Mouse (Mus musculus): ENCODE results near the gene Rpl6. TPM values are rescaled to one million over a fixed set of nuclear protein-coding genes. Genes with fewer than 3 reads are reported as not detected.

Rpl6 gene
- total and polyA plus RNA-seq, 2 experiments from 2014 or later, result 359 to 672 TPM

DNA sequence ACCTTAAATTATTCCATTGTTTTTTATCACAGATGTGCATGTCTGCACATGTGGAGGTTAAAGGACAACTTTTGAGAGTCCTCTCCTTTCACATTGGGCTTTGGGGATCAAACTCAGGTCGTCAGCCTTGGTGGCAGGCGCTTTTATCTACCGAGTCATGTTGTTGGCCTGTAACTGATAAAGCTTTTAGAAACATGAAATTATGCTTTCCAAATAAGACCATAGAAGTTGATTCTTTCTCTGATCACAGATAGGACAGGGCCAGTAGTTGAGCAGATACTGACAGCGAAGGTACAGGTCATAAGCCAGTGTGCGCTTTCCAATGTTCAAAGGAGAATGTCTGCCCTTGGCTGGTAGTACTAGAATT is 40.1 kb downstream of the Rpl6 start:
- ATAC-seq (no peak), DNase-seq (no peak)
- 90% methylated on average over 5 of the region's 5 CpGs for WGBS
- H3K27ac ChIP-seq (ENCODE audit: low read depth, low read length), result no peak overlapping the region
- H3K36me3 ChIP-seq (ENCODE audit: insufficient read depth), result no peaks in the 10 kb centered on the region
- H3K4me1 ChIP-seq (ENCODE audit: insufficient read depth), result peaks cover 8% of the 10 kb centered on the region; the same call in 1 of the 2 replicates
- TF ChIP-seq CTCF (IDR thresholded peaks at IDR 0.05; ENCODE audit: low read depth), result no peak
- no peak overlapping the region for H3K9ac ChIP-seq
- H3K9me3 ChIP-seq (ENCODE audit: low read length), result no peaks in the 10 kb centered on the region
- no peaks in the 10 kb centered on the region for H3K27me3 ChIP-seq (ENCODE audit: insufficient read depth, low read length)
- H3K4me3 ChIP-seq (ENCODE audit: low read depth, low read length), result no peak overlapping the region
- H3K4me2 ChIP-seq (ENCODE audit: low read depth), result no peak overlapping the region

GRCm38 (mm10) chr5:121245201-121245600 is 40.9 kb downstream of the Rpl6 start:
- 86% methylated on average over 7 of the region's 7 CpGs for WGBS
- DNase-seq, result no peak
- Histone ChIP-seq H3K9ac (no peak overlapping the region), H3K27me3 (ENCODE audit: insufficient read depth, low read length) (no peaks in the 10 kb centered on the region), H3K4me3 (ENCODE audit: low read depth, low read length) (no peak overlapping the region), H3K4me1 (ENCODE audit: insufficient read depth) (0 out of 2 replicates have a peak, but pooled peaks cover under 1% of the 10 kb centered on the region), H3K27ac (ENCODE audit: low read depth, low read length) (no peak overlapping the region), H3K36me3 (ENCODE audit: insufficient read depth) (no peaks in the 10 kb centered on the region), H3K4me2 (ENCODE audit: low read depth) (no peak overlapping the region), H3K9me3 (ENCODE audit: low read length) (no peaks in the 10 kb centered on the region)
- TF ChIP-seq CTCF (IDR thresholded peaks at IDR 0.05; ENCODE audit: low read depth), result no peak
- no peak for ATAC-seq

- H3K4me3 ChIP-seq (ENCODE audit: low read depth, low read length), result no peak overlapping the region
- no peaks in the 10 kb centered on the region for H3K4me1 ChIP-seq (ENCODE audit: insufficient read depth)
- WGBS, result 78% methylated on average over 3 of the region's 3 CpGs
- ATAC-seq (no peak), DNase-seq (no peak)
- no peak overlapping the region for H3K4me2 ChIP-seq (ENCODE audit: low read depth)
- H3K36me3 ChIP-seq (ENCODE audit: insufficient read depth), result peaks cover 3% of the 10 kb centered on the region
- no peaks in the 10 kb centered on the region for H3K27me3 ChIP-seq (ENCODE audit: insufficient read depth, low read length)
- H3K27ac ChIP-seq (ENCODE audit: low read depth, low read length), result no peak overlapping the region
- H3K9ac ChIP-seq, result no peak overlapping the region
- H3K9me3 ChIP-seq (ENCODE audit: low read length), result no peaks in the 10 kb centered on the region
- no peak for TF ChIP-seq CTCF (IDR thresholded peaks at IDR 0.05; ENCODE audit: low read depth)
Measured at GRCm38 (mm10) chr5:121248766-121249394, 44.6 kb downstream of the Rpl6 start.

DNA sequence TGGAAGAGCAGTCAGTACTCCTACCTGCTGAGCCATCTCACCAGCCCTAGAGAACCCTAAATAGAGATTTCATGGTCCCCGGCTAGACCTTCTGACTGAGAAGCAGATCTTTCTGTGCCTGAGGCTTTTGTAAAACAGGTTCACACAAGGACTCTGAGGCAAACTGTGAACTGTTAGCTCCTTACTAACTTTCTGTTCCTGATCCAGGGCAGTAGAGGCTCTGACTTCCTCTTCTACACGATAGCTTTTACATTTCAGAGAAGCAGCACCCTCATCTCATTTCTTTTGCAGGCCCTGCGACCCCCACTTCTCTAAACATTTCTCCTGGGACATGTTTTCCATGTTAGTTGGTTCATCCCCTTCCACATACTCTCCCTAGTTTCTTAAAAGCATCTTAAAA is 45.4 kb downstream of the Rpl6 start:
- no peak for DNase-seq
- Histone ChIP-seq H3K27me3 (ENCODE audit: insufficient read depth, low read length) (no peaks in the 10 kb centered on the region), H3K4me1 (ENCODE audit: insufficient read depth) (no peaks in the 10 kb centered on the region), H3K9ac (no peak overlapping the region), H3K9me3 (ENCODE audit: low read length) (no peaks in the 10 kb centered on the region), H3K27ac (ENCODE audit: low read depth, low read length) (no peak overlapping the region), H3K4me2 (ENCODE audit: low read depth) (no peak overlapping the region), H3K4me3 (ENCODE audit: low read depth, low read length) (no peak overlapping the region), H3K36me3 (ENCODE audit: insufficient read depth) (peaks cover 9% of the 10 kb centered on the region)
- no peak for ATAC-seq
- TF ChIP-seq CTCF (IDR thresholded peaks at IDR 0.05; ENCODE audit: low read depth), result no peak
- 92% methylated on average over 3 of the region's 3 CpGs for WGBS

DNA sequence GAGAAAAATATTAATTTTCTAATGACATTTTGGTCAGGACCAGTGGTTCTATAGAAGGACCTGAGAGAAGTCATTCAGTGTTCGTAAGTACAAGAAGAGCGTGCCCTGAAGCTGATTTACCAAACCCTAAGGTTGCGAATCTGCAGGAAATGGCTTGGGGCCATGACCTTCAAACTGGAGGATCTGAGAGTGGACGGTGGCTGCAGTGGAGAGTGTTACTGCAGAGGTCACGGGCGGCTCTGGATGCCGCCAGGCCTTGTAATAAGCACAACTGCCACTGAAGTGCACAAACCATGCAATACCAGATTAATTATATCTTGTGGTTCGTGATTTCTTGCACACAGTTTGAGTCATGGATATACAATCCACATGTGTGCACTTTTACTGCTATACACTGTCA is 47.5 kb downstream of the Rpl6 start:
- H3K36me3 ChIP-seq (ENCODE audit: insufficient read depth), result peaks cover 17% of the 10 kb centered on the region
- TF ChIP-seq CTCF (IDR thresholded peaks at IDR 0.05; ENCODE audit: low read depth), result no peak
- 86% methylated on average over 8 of the region's 8 CpGs for WGBS

GRCm38 (mm10) chr5:121253816-121254497 is 49.7 kb downstream of the Rpl6 start:
- DNase-seq, result no peak
- H3K4me3 ChIP-seq (ENCODE audit: low read depth, low read length), result no peak overlapping the region
- TF ChIP-seq CTCF (IDR thresholded peaks at IDR 0.05; ENCODE audit: low read depth), result no peak
- H3K4me1 ChIP-seq (ENCODE audit: insufficient read depth), result no peaks in the 10 kb centered on the region
- no peak overlapping the region for H3K4me2 ChIP-seq (ENCODE audit: low read depth)
- peaks cover 26% of the 10 kb centered on the region for H3K36me3 ChIP-seq (ENCODE audit: insufficient read depth)
- no peak overlapping the region for H3K9ac ChIP-seq
- ATAC-seq, result no peak
- 87% methylated on average over 18 of the region's 18 CpGs for WGBS
- H3K27ac ChIP-seq (ENCODE audit: low read depth, low read length), result no peak overlapping the region
- no peaks in the 10 kb centered on the region for H3K27me3 ChIP-seq (ENCODE audit: insufficient read depth, low read length)
- H3K9me3 ChIP-seq (ENCODE audit: low read length), result no peaks in the 10 kb centered on the region

More for the DNA sequence above, 47.5 kb downstream of the Rpl6 start:
- DNase-seq (no peak), ATAC-seq (no peak)
- Histone ChIP-seq H3K27me3 (ENCODE audit: insufficient read depth, low read length) (no peaks in the 10 kb centered on the region), H3K9ac (no peak overlapping the region), H3K27ac (ENCODE audit: low read depth, low read length) (no peak overlapping the region), H3K9me3 (ENCODE audit: low read length) (no peaks in the 10 kb centered on the region), H3K4me1 (ENCODE audit: insufficient read depth) (no peaks in the 10 kb centered on the region), H3K4me3 (ENCODE audit: low read depth, low read length) (no peak overlapping the region), H3K4me2 (ENCODE audit: low read depth) (no peak overlapping the region)

DNA sequence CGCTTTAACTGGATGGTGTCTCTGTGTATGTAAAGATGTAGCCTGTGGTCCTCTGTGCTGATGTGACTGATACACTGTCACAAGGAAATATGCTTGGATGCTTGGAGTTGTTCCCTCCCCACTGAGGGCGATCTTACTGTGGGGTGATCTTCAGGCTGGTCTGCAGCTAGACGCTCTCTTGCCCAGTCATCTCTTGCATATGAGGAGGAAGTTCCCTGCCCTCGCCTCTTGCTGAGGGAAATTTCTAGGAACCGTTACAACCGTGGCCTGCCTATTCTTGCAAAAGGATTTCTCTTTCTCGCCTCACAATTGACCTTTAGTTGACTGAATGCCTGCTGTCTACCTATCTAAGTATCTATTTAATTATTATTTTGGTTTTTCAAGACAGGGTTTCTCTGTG is 50.7 kb downstream of the Rpl6 start:
- H3K36me3 ChIP-seq (ENCODE audit: insufficient read depth), result peaks cover 26% of the 10 kb centered on the region
- no peaks in the 10 kb centered on the region for H3K4me1 ChIP-seq (ENCODE audit: insufficient read depth)
- DNase-seq (no peak), ATAC-seq (no peak)
- TF ChIP-seq CTCF (IDR thresholded peaks at IDR 0.05; ENCODE audit: low read depth), result no peak
- H3K4me2 ChIP-seq (ENCODE audit: low read depth), result no peak overlapping the region
- no peaks in the 10 kb centered on the region for H3K9me3 ChIP-seq (ENCODE audit: low read length)
- no peak overlapping the region for H3K9ac ChIP-seq
- H3K4me3 ChIP-seq (ENCODE audit: low read depth, low read length), result no peak overlapping the region
- H3K27ac ChIP-seq (ENCODE audit: low read depth, low read length), result no peak overlapping the region
- WGBS, result 87% methylated on average over 7 of the region's 7 CpGs
- H3K27me3 ChIP-seq (ENCODE audit: insufficient read depth, low read length), result no peaks in the 10 kb centered on the region

Other genes with a start within 250 kb of the Rpl6 start
- gene Rph3a, start 194.4 kb upstream of the Rpl6 start, total RNA-seq (2014; rRNA removed), result 39.2 and 44.1 TPM in 2 replicates
- gene Rph3a, start 194.4 kb upstream of the Rpl6 start, polyA plus RNA-seq (2015; fragmentation: Nextera tagmentation; extraction: Ambion mirVana), result 29.5 and 36.4 TPM in 2 replicates
- 49.1 and 60.9 TPM in 2 replicates for gene Ptpn11, start 13.1 kb upstream of the Rpl6 start, total RNA-seq (2014; rRNA removed)
- 21.4 and 25.5 TPM in 2 replicates for gene Ptpn11, start 13.1 kb upstream of the Rpl6 start, polyA plus RNA-seq (2015; fragmentation: Nextera tagmentation; extraction: Ambion mirVana)
- 75.6 and 107 TPM in 2 replicates for gene Hectd4, start 15.7 kb downstream of the Rpl6 start, total RNA-seq (2014; rRNA removed)
- 8.3 and 14.0 TPM in 2 replicates for gene Hectd4, start 15.7 kb downstream of the Rpl6 start, polyA plus RNA-seq (2015; fragmentation: Nextera tagmentation; extraction: Ambion mirVana)
- 131 and 141 TPM in 2 replicates for gene Trafd1, start 181.2 kb downstream of the Rpl6 start, total RNA-seq (2014; rRNA removed)
- gene Trafd1, start 181.2 kb downstream of the Rpl6 start, polyA plus RNA-seq (2015; fragmentation: Nextera tagmentation; extraction: Ambion mirVana), result 123 and 124 TPM in 2 replicates
- gene Naa25, start 193.5 kb downstream of the Rpl6 start, total RNA-seq (2014; rRNA removed), result 39.4 and 45.9 TPM in 2 replicates
- 33.7 and 44.1 TPM in 2 replicates for gene Naa25, start 193.5 kb downstream of the Rpl6 start, polyA plus RNA-seq (2015; fragmentation: Nextera tagmentation; extraction: Ambion mirVana)
- 0.24 and 0.54 TPM in 2 replicates for gene Tmem116, start 247.4 kb downstream of the Rpl6 start, total RNA-seq (2014; rRNA removed)
- 2.2 and 2.7 TPM in 2 replicates for gene Tmem116, start 247.4 kb downstream of the Rpl6 start, polyA plus RNA-seq (2015; fragmentation: Nextera tagmentation; extraction: Ambion mirVana)
- gene Erp29, start 248.0 kb downstream of the Rpl6 start, total RNA-seq (2014; rRNA removed), result 123 and 141 TPM in 2 replicates
- 185 and 187 TPM in 2 replicates for gene Erp29, start 248.0 kb downstream of the Rpl6 start, polyA plus RNA-seq (2015; fragmentation: Nextera tagmentation; extraction: Ambion mirVana)